17 mouse cellular contexts compared by ENCODE assay signal in genomic region chr5:67155582-67155981, GRCm38 (mm10). TPM values are rescaled to one million over a fixed set of nuclear protein-coding genes. Genes with fewer than 3 reads are reported as not detected.
DNase-seq lines count a peak whose midpoint lies in the region; ATAC-seq and TF ChIP-seq lines count a peak whose summit lies in the region.
"Had no signal": no experiment of that assay in that cellular context is flagged by ENCODE, and none has a peak within 500 bp of the region (broad histone marks: within the 10 kb centered on the region; RNA-seq: fewer than 3 reads in every experiment).

No protein-coding gene starts in this region.

- DNase-seq in CH12.LX (ENCODE audit: extremely low read depth) (peak; percentile 45), ZHBTc4 (ENCODE audit: low read depth, low spot score) (peak; percentile 93)
- no peak for DNase-seq in layer of hippocampus, postnatal 10 days (ENCODE audit: low spot score in 2 of 2)
- DNase-seq in kidney, postnatal 4 days: no peak
- DNase-seq in left cerebral cortex, adult 9 months (ENCODE audit: low spot score in 2 of 2): no peak
- no peak for DNase-seq in frontal cortex, postnatal 14 days (ENCODE audit: low spot score in 2 of 2)
- DNase-seq: cerebellum, postnatal 14 days; gastrocnemius, postnatal 25 days had no signal

- no peak overlapping the region for H3K27ac ChIP-seq in CH12.LX (ENCODE audit: insufficient read depth, low read depth)
- no peak overlapping the region for H3K27ac ChIP-seq in intestine, embryonic 15.5 days
- H3K27ac ChIP-seq: embryonic facial prominence, embryonic 15.5 days; heart, embryonic 15.5 days; left cerebral cortex, adult 2 months; lung, embryonic 15.5 days had no signal

- H3K9ac ChIP-seq in CH12.LX (ENCODE audit: insufficient read depth, low read depth): no peak overlapping the region
- no peak overlapping the region for H3K9ac ChIP-seq in intestine, embryonic 15.5 days
- H3K9ac ChIP-seq: embryonic facial prominence, embryonic 15.5 days; heart, embryonic 15.5 days; lung, embryonic 15.5 days had no signal

- H3K36me3 ChIP-seq in CH12.LX (replicated peaks in 1 of 2; ENCODE audit: control insufficient read depth in 1 of 2, insufficient read depth in 1 of 2, low read length in 1 of 2): no peaks in the 10 kb centered on the region
- H3K36me3 ChIP-seq in intestine, embryonic 15.5 days: no peaks in the 10 kb centered on the region
- H3K36me3 ChIP-seq: embryonic facial prominence, embryonic 15.5 days; heart, embryonic 15.5 days; lung, embryonic 15.5 days had no signal

- no peak for TF ChIP-seq CTCF in CH12.LX (conservative IDR thresholded peaks at IDR 0.05 in 1 of 2, IDR thresholded peaks at IDR 0.05 in 1 of 2; ENCODE audit: low read depth in 2 of 2, low read length in 2 of 2)

- no peaks in the 10 kb centered on the region for H3K27me3 ChIP-seq in CH12.LX (replicated peaks)
- no peaks in the 10 kb centered on the region for H3K27me3 ChIP-seq in intestine, embryonic 15.5 days (replicated peaks)
- H3K27me3 ChIP-seq: embryonic facial prominence, embryonic 15.5 days; heart, embryonic 15.5 days; lung, embryonic 15.5 days had no signal

- dilution Hi-C loops in CH12.LX (cut with MboI; ENCODE audit: extremely low pct_ligation_motif_present, extremely low pct_unique_long_range_greater_than_20kb, low sequenced_read_pairs): no loop called here

- H3K4me3 ChIP-seq in CH12.LX (replicated peaks in 1 of 3; ENCODE audit: low read depth in 2 of 3, low read length in 2 of 3, poor library complexity in 1 of 3): no peak overlapping the region
- no peak overlapping the region for H3K4me3 ChIP-seq in intestine, embryonic 15.5 days (replicated peaks)
- H3K4me3 ChIP-seq: embryonic facial prominence, embryonic 15.5 days; heart, embryonic 15.5 days; left cerebral cortex, adult 2 months; lung, embryonic 15.5 days had no signal

- H3K79me2 ChIP-seq in CH12.LX (replicated peaks; ENCODE audit: control insufficient read depth, extremely low read depth, insufficient read depth, poor library complexity, severe bottlenecking): no peaks in the 10 kb centered on the region

- no peak for TF ChIP-seq POLR2A in CH12.LX (IDR thresholded peaks at IDR 0.05; ENCODE audit: low read depth, low read length)

- ATAC-seq in intestine, embryonic 15.5 days: peak; percentile 86
- ATAC-seq in megakaryocyte, adult 5-6 weeks (ENCODE audit: poor library complexity, severe bottlenecking): peak; percentile 76
- ATAC-seq: hindbrain, embryonic 16.5 days had no signal

- H3K4me1 ChIP-seq in CH12.LX (ENCODE audit: control insufficient read depth in 1 of 2, insufficient read depth in 2 of 2): peaks cover 0 to 7% of the 10 kb centered on the region in 2 experiments; a peak in 2 of 4 replicates
- no peaks in the 10 kb centered on the region for H3K4me1 ChIP-seq in intestine, embryonic 15.5 days (replicated peaks)
- H3K4me1 ChIP-seq: embryonic facial prominence, embryonic 15.5 days; heart, embryonic 15.5 days; lung, embryonic 15.5 days had no signal

- in situ Hi-C loops in CH12.LX (cut with MboI; ENCODE audit: low pct_ligation_motif_present, low pct_unique_long_range_greater_than_20kb, low sequenced_read_pairs): no loop called here

- no peak for TF ChIP-seq EP300 in CH12.LX (IDR thresholded peaks at IDR 0.05; ENCODE audit: low read length)

- H3K4me2 ChIP-seq in CH12.LX (ENCODE audit: insufficient read depth, low read depth, poor library complexity, severe bottlenecking): no peak overlapping the region
- H3K4me2 ChIP-seq in intestine, embryonic 15.5 days (replicated peaks): no peak overlapping the region
- H3K4me2 ChIP-seq: embryonic facial prominence, embryonic 15.5 days; heart, embryonic 15.5 days; lung, embryonic 15.5 days; midbrain, embryonic 11.5 days had no signal

- no peak for TF ChIP-seq RAD21 in CH12.LX (IDR thresholded peaks at IDR 0.05; ENCODE audit: low read depth, low read length)

- no peaks in the 10 kb centered on the region for H3K9me3 ChIP-seq in CH12.LX (replicated peaks; ENCODE audit: low read length)
- no peaks in the 10 kb centered on the region for H3K9me3 ChIP-seq in intestine, embryonic 15.5 days
- H3K9me3 ChIP-seq: embryonic facial prominence, embryonic 15.5 days; heart, embryonic 15.5 days; lung, embryonic 15.5 days had no signal

TF ChIP-seq in CH12.LX, 34 proteins besides CTCF, POLR2A, EP300 and RAD21:
- TF ChIP-seq ELF1 (IDR thresholded peaks at IDR 0.05; ENCODE audit: low read depth, low read length) (no peak), NRF1 (IDR thresholded peaks at IDR 0.05; ENCODE audit: low read depth, low read length) (no peak), MEF2A (IDR thresholded peaks at IDR 0.05; ENCODE audit: borderline replicate concordance, low read depth, low read length) (no peak), TBP (conservative IDR thresholded peaks at IDR 0.05; ENCODE audit: low read depth, low read length) (no peak), UBTF (IDR thresholded peaks at IDR 0.05; ENCODE audit: low read depth, low read length) (no peak), IRF4 (IDR thresholded peaks at IDR 0.05; ENCODE audit: low read depth, low read length) (no peak), MAZ (IDR thresholded peaks at IDR 0.05; ENCODE audit: low read depth, low read length) (no peak), POLR2AphosphoS2 (IDR thresholded peaks at IDR 0.05; ENCODE audit: low read depth, low read length) (no peak), ZMIZ1 (IDR thresholded peaks at IDR 0.05; ENCODE audit: low read depth, low read length) (no peak), USF1 (IDR thresholded peaks at IDR 0.05; ENCODE audit: low read depth, low read length) (no peak)

RNA-seq across cellular contexts. Expression of gene Phox2b, which starts 56.5 kb away (rescaled TPM):
- total RNA-seq in CH12.LX (2012; rRNA removed) (not detected in 2 replicates), CH12.LX (2014; rRNA removed) (not detected in 2 replicates)
- not detected in 2 replicates for polyA plus RNA-seq in CH12.LX (2012; ENCODE audit: insufficient read length, low read depth)
- polyA plus RNA-seq in intestine, embryonic 15.5 days (2015; fragmentation: Nextera tagmentation; extraction: Ambion mirVana): 24.1 and 27.7 TPM in 2 replicates
- not detected in 2 replicates for total RNA-seq in megakaryocyte, adult 5-6 weeks (2015)
- not detected in 2 replicates for total RNA-seq in megakaryocyte, adult 5-6 weeks (2017)
- total RNA-seq in layer of hippocampus, postnatal 10 days (2021): not detected
- total RNA-seq: gastrocnemius, postnatal 25 days; left cerebral cortex, adult 2 months had no signal
- polyA plus RNA-seq: testis, adult 2 months had no signal

Comparison
In these comparisons a context has a peak if more than half of its experiments do, and no peak if none do; other contexts are left out.
1. DNase-seq: peak in CH12.LX (single experiment) and ZHBTc4 (single experiment); none in layer of hippocampus, postnatal 10 days (0 of 2), kidney, postnatal 4 days (0 of 2), left cerebral cortex, adult 9 months (0 of 2) and frontal cortex, postnatal 14 days (0 of 2).